Mouse (Mus musculus) ES-Bruce4 (cell line): ENCODE measurements around the gene Hist1h2ag. TPM values are rescaled to one million over a fixed set of nuclear protein-coding genes. Genes with fewer than 3 reads are reported as not detected.

Source experiments
- H3K27ac ChIP-seq: 2 replicates; pipeline ENCODE4 v1.5.1; 2012; ENCODE audit warnings: low read length, inconsistent platforms; ENCODE audit not compliant: insufficient read depth
- H3K27me3 ChIP-seq: 2 replicates; pipeline ENCODE4 v1.6.1; 2012; ENCODE audit warnings: mild to moderate bottlenecking, low read length, inconsistent platforms; ENCODE audit not compliant: control insufficient read depth, poor library complexity, insufficient read depth, severe bottlenecking
- H3K36me3 ChIP-seq: 2 replicates; pipeline ENCODE4 v1.6.1; 2012; ENCODE audit warnings: inconsistent platforms, mild to moderate bottlenecking, low read length, moderate library complexity; ENCODE audit not compliant: control insufficient read depth, poor library complexity, insufficient read depth, severe bottlenecking
- H3K4me1 ChIP-seq: one replicate; pipeline ENCODE4 v1.8.1; 2011; ENCODE audit warnings: low read length; ENCODE audit not compliant: control insufficient read depth, insufficient read depth
- H3K4me3 ChIP-seq: 2 replicates; pipeline ENCODE4 v1.5.1; 2011; ENCODE audit warnings: low read depth, mild to moderate bottlenecking, low read length
- H3K9ac ChIP-seq: 2 replicates; pipeline ENCODE4 v1.6.1; 2012; ENCODE audit warnings: low read depth, mild to moderate bottlenecking, inconsistent platforms; ENCODE audit not compliant: poor library complexity, severe bottlenecking
- H3K9me3 ChIP-seq: replicated peaks from 2 replicates; pipeline ENCODE4 v1.6.1; 2012; ENCODE audit warnings: mild to moderate bottlenecking, low read length, inconsistent platforms; ENCODE audit not compliant: control insufficient read depth, poor library complexity, insufficient read depth, severe bottlenecking
- CTCF ChIP-seq: IDR thresholded peaks from one replicate; pipeline ENCODE4 v1.8.1; 2011; ENCODE audit warnings: low read depth, low read length
- EP300 ChIP-seq: IDR thresholded peaks from 2 replicates; pipeline ENCODE4 v1.6.1; 2011; ENCODE audit warnings: low read depth, low read length; ENCODE audit not compliant: insufficient read depth
- POLR2A ChIP-seq: IDR thresholded peaks from one replicate; pipeline ENCODE4 v1.8.1; 2011; ENCODE audit warnings: low read length; ENCODE audit not compliant: insufficient read depth
- polyA plus RNA-seq: library from polyadenylated mRNA; stranded (reverse); fragments of >200 nt; gene quantifications from 2 replicates; pipeline ENCODE4 v1.2.4, GENCODE M21; 2011; ENCODE audit warnings: low read depth; ENCODE audit not compliant: missing spikeins, insufficient read depth, insufficient read length

Gene Hist1h2ag
- polyA plus RNA-seq, 1 experiment: 7.9 TPM

DNA sequence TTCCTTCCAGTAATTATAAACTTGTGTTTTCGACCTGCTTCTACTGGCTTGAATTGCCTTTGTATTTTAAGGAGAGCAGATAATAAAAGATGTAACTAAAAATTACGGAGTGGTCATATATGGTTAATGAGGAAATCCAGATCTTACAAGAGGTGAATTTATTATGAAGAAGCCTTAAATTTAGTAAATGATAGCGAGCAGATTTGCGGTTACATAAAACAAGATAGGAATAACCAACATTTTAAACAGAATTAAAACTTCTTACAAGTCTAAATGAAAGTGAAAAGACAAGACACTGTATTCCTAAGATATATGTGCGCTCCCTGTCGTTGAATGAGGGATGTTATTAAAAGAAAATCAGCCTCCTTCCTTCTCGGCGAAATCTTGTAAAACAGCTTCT lies 47.8 kb downstream of the Hist1h2ag start:
- no peaks in the 10 kb centered on the region; the same call in 1 of the 2 replicates for H3K9me3 ChIP-seq
- H3K36me3 ChIP-seq: no peaks in the 10 kb centered on the region
- TF ChIP-seq POLR2A: no peak
- no peak for TF ChIP-seq CTCF
- TF ChIP-seq EP300: no peak
- peak overlapping the region; percentile 38 for H3K9ac ChIP-seq
- H3K27ac ChIP-seq: no peak overlapping the region
- H3K4me3 ChIP-seq: peak overlapping the region; percentile 64
- peaks cover 9% of the 10 kb centered on the region for H3K27me3 ChIP-seq
- peaks cover 2% of the 10 kb centered on the region for H3K4me1 ChIP-seq

DNA sequence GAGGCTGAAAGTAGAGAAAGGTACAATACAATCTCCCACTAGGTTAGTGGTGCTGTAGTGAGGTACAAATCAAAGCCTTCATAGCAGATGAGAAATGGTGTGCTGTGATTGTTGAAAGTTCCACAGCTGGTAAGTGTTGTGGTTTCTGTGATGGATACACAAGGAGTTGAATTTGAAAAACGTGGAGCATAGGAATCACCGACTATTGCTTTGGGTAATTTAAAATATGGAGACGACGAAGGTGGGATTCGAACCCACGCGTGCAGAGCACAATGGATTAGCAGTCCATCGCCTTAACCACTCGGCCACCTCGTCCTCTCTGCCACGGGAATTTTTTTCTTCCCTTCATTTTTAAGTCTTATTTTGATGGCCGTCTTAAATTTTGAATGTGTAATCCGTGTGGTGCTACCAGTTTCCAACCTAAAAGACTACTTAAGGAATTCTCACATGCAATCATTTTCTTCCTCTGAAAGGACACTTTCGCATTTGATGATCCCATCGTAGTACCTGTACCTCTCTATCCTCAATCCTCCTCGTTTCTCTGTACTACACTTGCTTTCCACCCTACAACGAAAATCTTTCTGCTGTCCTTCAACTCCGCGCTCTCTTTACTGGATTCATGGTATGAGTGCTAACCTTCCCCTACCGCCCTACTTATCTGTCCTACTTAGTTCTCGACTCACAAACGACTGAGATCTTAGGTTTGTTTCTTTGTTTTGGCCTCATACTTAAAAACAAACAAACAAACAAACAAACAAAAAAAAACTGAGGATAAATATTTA lies 48.6 kb downstream of the Hist1h2ag start:
- no peak overlapping the region for H3K27ac ChIP-seq
- TF ChIP-seq EP300 (no peak), CTCF (no peak), POLR2A (no peak)
- peak overlapping the region; percentile 63 for H3K9ac ChIP-seq
- peaks cover 2% of the 10 kb centered on the region for H3K4me1 ChIP-seq
- no peaks in the 10 kb centered on the region; the same call in 1 of the 2 replicates for H3K9me3 ChIP-seq
- peaks cover 8% of the 10 kb centered on the region for H3K27me3 ChIP-seq
- H3K4me3 ChIP-seq: peak overlapping the region; percentile 55
- H3K36me3 ChIP-seq: no peaks in the 10 kb centered on the region

DNA sequence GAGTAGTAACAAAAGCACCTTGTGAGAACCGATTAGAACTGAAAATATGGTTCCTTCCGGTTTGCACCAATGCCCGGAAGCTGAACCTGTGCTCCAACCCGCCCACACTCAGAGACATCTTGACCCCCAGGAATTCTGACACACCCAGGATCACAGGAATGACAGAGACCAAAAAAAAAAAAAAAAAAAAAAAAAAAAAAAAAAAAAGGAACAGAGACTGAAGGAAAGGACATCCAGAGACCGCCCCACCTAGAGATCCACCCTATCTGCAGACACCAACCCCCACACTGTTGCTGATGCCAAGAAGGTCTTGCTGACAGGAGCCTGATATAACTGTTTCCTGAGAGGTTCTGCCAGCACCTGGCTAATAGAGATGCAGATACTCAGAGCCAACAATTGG lies 50.2 kb downstream of the Hist1h2ag start:
- no peaks in the 10 kb centered on the region for H3K36me3 ChIP-seq
- peaks cover 2% of the 10 kb centered on the region for H3K4me1 ChIP-seq
- no peak overlapping the region for H3K27ac ChIP-seq
- no peak overlapping the region for H3K9ac ChIP-seq
- no peak for TF ChIP-seq EP300
- TF ChIP-seq CTCF: no peak
- no peak for TF ChIP-seq POLR2A
- H3K27me3 ChIP-seq: no peaks in the 10 kb centered on the region
- no peaks in the 10 kb centered on the region; the same call in 1 of the 2 replicates for H3K9me3 ChIP-seq
- H3K4me3 ChIP-seq: no peak overlapping the region

Other genes with a start within 250 kb of the Hist1h2ag start
- 16.9 and 28.4 TPM in 2 replicates for gene Hist1h2bq, start 232.7 kb downstream of the Hist1h2ag start, polyA plus RNA-seq
- not detected in 2 replicates for gene Hist1h2ao, start 232.5 kb downstream of the Hist1h2ag start, polyA plus RNA-seq
- 12.0 and 17.7 TPM in 2 replicates for gene Hist1h4m, start 231.2 kb downstream of the Hist1h2ag start, polyA plus RNA-seq
- gene Hist1h4n, start 210.7 kb downstream of the Hist1h2ag start, polyA plus RNA-seq: 16.5 and 26.2 TPM in 2 replicates
- 47.5 and 51.1 TPM in 2 replicates for gene Hist1h2ap, start 209.4 kb downstream of the Hist1h2ag start, polyA plus RNA-seq
- gene Hist1h2br, start 209.2 kb downstream of the Hist1h2ag start, polyA plus RNA-seq: 18.1 and 27.4 TPM in 2 replicates
- 8.1 and 11.5 TPM in 2 replicates for gene Zfp184, start 97.8 kb downstream of the Hist1h2ag start, polyA plus RNA-seq
- gene Pom121l2, start 61.8 kb downstream of the Hist1h2ag start, polyA plus RNA-seq: not detected in 2 replicates
- gene Prss16, start 33.2 kb downstream of the Hist1h2ag start, polyA plus RNA-seq: 4.1 and 6.9 TPM in 2 replicates
- gene Hist1h2ah, start 7.4 kb downstream of the Hist1h2ag start, polyA plus RNA-seq: 13.0 and 17.2 TPM in 2 replicates
- gene Hist1h2bk, start 7.1 kb downstream of the Hist1h2ag start, polyA plus RNA-seq: 54.4 and 58.6 TPM in 2 replicates
- 5.6 and 6.5 TPM in 2 replicates for gene Hist1h4i, start 1.6 kb downstream of the Hist1h2ag start, polyA plus RNA-seq
- 14.6 and 19.9 TPM in 2 replicates for gene Hist1h2bj, start 270 bp upstream of the Hist1h2ag start, polyA plus RNA-seq
- gene Vmn1r188, start 41.5 kb upstream of the Hist1h2ag start, polyA plus RNA-seq: not detected in 2 replicates
- gene Vmn1r189, start 62.9 kb upstream of the Hist1h2ag start, polyA plus RNA-seq: not detected in 2 replicates
- gene Vmn1r191, start 141.0 kb upstream of the Hist1h2ag start, polyA plus RNA-seq: not detected in 2 replicates
- not detected in 2 replicates for gene Vmn1r192, start 148.2 kb upstream of the Hist1h2ag start, polyA plus RNA-seq
- gene Vmn1r193, start 180.2 kb upstream of the Hist1h2ag start, polyA plus RNA-seq: not detected in 2 replicates
- not detected in 2 replicates for gene Vmn1r194, start 201.3 kb upstream of the Hist1h2ag start, polyA plus RNA-seq
- gene Vmn1r195, start 227.6 kb upstream of the Hist1h2ag start, polyA plus RNA-seq: not detected in 2 replicates
- not detected in 2 replicates for gene Vmn1r196, start 247.0 kb upstream of the Hist1h2ag start, polyA plus RNA-seq